ENCODE assay signal across 8 mouse cellular contexts in genomic region chr11:60306834-60307233, GRCm38 (mm10). TPM values are rescaled to one million over a fixed set of nuclear protein-coding genes. Genes with fewer than 3 reads are reported as not detected.
DNase-seq lines count a peak whose midpoint lies in the region; ATAC-seq lines count a peak whose summit lies in the region.

No protein-coding gene starts in this region.

- H3K4me1 ChIP-seq in embryonic facial prominence, embryonic 10.5 days = peaks cover 41% of the 10 kb centered on the region
- peaks cover 73% of the 10 kb centered on the region for H3K4me1 ChIP-seq in liver, embryonic 13.5 days (replicated peaks)

- H3K9ac ChIP-seq in liver, embryonic 13.5 days = no peak overlapping the region

- no peaks in the 10 kb centered on the region for H3K36me3 ChIP-seq in embryonic facial prominence, embryonic 10.5 days (replicated peaks)
- no peaks in the 10 kb centered on the region for H3K36me3 ChIP-seq in liver, embryonic 13.5 days

- H3K4me2 ChIP-seq in liver, embryonic 13.5 days = no peak overlapping the region

- WGBS in embryonic facial prominence, embryonic 10.5 days = 57% methylated on average over 4 of the region's 4 CpGs
- 61% methylated on average over 4 of the region's 4 CpGs for WGBS in liver, embryonic 13.5 days (ENCODE audit: insufficient replicate concordance)

- H3K4me3 ChIP-seq in embryonic facial prominence, embryonic 10.5 days = no peak overlapping the region
- no peak overlapping the region for H3K4me3 ChIP-seq in liver, embryonic 13.5 days (replicated peaks)

- 0 out of 2 replicates have a peak, but pooled peaks cover 7% of the 10 kb centered on the region for H3K9me3 ChIP-seq in embryonic facial prominence, embryonic 10.5 days
- H3K9me3 ChIP-seq in liver, embryonic 13.5 days (replicated peaks) = no peaks in the 10 kb centered on the region

- DNase-seq in adrenal gland, postnatal 14 days = peak; percentile 67
- DNase-seq in adrenal gland, adult 2 months = no peak
- peak; percentile 53 for DNase-seq in left cerebral cortex, postnatal 4 days
- no peak for DNase-seq in left cerebral cortex, postnatal 36 days (ENCODE audit: low spot score in 2 of 2)
- peak; percentile 43 for DNase-seq in embryonic facial prominence, embryonic 10.5 days (ENCODE audit: low spot score)
- DNase-seq in liver, embryonic 13.5 days = peak; percentile 34
- DNase-seq in spleen, adult 12 weeks (ENCODE audit: low spot score) = peak; percentile 28
- DNase-seq in urinary bladder, postnatal 25 days (ENCODE audit: low spot score) = no peak

- H3K27ac ChIP-seq in embryonic facial prominence, embryonic 10.5 days (replicated peaks) = no peak overlapping the region
- no peak overlapping the region for H3K27ac ChIP-seq in liver, embryonic 13.5 days

- ATAC-seq in liver, embryonic 13.5 days (ENCODE audit: low read depth) = no peak

- H3K27me3 ChIP-seq in embryonic facial prominence, embryonic 10.5 days (replicated peaks; ENCODE audit: low read depth, poor library complexity, severe bottlenecking) = no peaks in the 10 kb centered on the region
- no peaks in the 10 kb centered on the region for H3K27me3 ChIP-seq in liver, embryonic 13.5 days

- intact Hi-C loops in left cerebral cortex, postnatal 4 days (cut with DNase I) = loop anchor here (10.0 kb wide), 1 partner anchor 108 kb away; the partner anchor contains the start of genes Atpaf2 and Gid4
- intact Hi-C loops in left cerebral cortex, postnatal 36 days (cut with DNase I) = loop anchor here (5.0 kb wide), 1 partner anchor 100 kb away; no protein-coding TSS in a partner anchor

RNA-seq across cellular contexts. Expression of gene Tom1l2, which starts 45.9 kb away (rescaled TPM):
- 55.9 and 65.0 TPM in 2 replicates for total RNA-seq in adrenal gland, postnatal 14 days (2021)
- 10 to 100 TPM; 71.9 to 78.5 TPM for total RNA-seq in adrenal gland, adult 2 months (2021)
- polyA plus RNA-seq in adrenal gland, adult 2 months (2012; rRNA removed) = 159 and 181 TPM in 2 replicates
- 10 to 100 TPM; 86.8 to 90.6 TPM for total RNA-seq in left cerebral cortex, postnatal 4 days (2021)
- 100 to 1,000 TPM; 216 to 221 TPM for total RNA-seq in left cerebral cortex, postnatal 36 days (2021)
- polyA plus RNA-seq in embryonic facial prominence, embryonic 10.5 days (2016; fragmentation: Nextera tagmentation; extraction: Ambion mirVana) = 20.4 and 21.0 TPM in 2 replicates
- 4.6 and 5.1 TPM in 2 replicates for polyA plus RNA-seq in liver, embryonic 13.5 days (2015; fragmentation: Nextera tagmentation; extraction: Ambion mirVana)

RNA-seq across cellular contexts. Expression of gene Drc3, which starts 46.3 kb away (rescaled TPM):
- total RNA-seq in adrenal gland, postnatal 14 days (2021) = 1.6 TPM in 2 replicates
- 1 to 10 TPM in 1 of 2 experiments, under 1 TPM in 1; 0.61 to 1.5 TPM for total RNA-seq in adrenal gland, adult 2 months (2021)
- 0.90 and 1.0 TPM in 2 replicates for polyA plus RNA-seq in adrenal gland, adult 2 months (2012; rRNA removed)
- total RNA-seq in left cerebral cortex, postnatal 4 days (2021) = 1 to 10 TPM; 4.7 to 4.8 TPM
- total RNA-seq in left cerebral cortex, postnatal 36 days (2021) = 10 to 100 TPM in 1 of 2 experiments, 1 to 10 TPM in 1; 9.6 to 12.3 TPM
- polyA plus RNA-seq in embryonic facial prominence, embryonic 10.5 days (2016; fragmentation: Nextera tagmentation; extraction: Ambion mirVana) = 1.2 and 1.6 TPM in 2 replicates
- 0.33 and 0.56 TPM in 2 replicates for polyA plus RNA-seq in liver, embryonic 13.5 days (2015; fragmentation: Nextera tagmentation; extraction: Ambion mirVana)

Comparison
In these comparisons a context has a peak if more than half of its experiments do, and no peak if none do; other contexts are left out.
1. DNase-seq: peak in adrenal gland, postnatal 14 days (single experiment), left cerebral cortex, postnatal 4 days (single experiment), embryonic facial prominence, embryonic 10.5 days (single experiment), liver, embryonic 13.5 days (single experiment) and spleen, adult 12 weeks (single experiment); none in adrenal gland, adult 2 months (single experiment), left cerebral cortex, postnatal 36 days (0 of 2) and urinary bladder, postnatal 25 days (single experiment).